In the genomic region with DNA sequence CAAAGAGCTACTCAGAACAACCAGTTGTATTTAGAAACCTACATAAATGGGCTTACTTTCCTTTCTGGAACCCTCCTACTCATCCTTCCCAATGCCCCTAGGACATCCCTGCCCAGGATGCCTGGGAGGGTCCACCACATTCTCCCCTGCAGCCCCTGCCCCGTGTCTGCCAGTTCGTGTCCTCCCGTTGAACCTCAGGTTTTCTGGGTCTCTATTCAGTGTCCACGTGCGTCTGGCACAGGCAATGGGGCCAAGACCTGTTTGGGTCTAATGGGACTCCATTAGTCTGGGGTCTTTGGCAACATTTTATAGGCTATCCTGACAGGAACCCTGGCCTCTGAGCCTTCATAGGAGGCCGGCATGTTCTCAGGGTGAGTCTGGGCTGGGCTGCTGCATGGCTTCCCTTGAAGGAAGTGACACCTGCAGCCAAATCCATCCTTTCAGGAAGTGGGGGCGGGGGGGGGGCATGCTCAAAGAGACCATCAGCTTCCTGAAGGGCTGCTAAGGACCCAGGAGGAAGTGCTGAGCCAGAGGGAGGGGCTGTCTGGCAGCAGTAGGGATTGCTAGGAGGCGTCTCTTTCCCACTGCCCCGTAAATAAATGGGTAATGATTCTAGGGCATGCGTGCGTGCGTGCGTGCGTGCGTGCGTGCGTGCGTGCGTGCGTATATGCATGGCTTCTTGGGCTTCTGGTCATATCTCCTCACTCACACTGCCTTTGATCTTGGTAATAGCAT, we compare ENCODE assay signal across 9 mouse cellular contexts.
DNase-seq lines count a peak whose midpoint lies in the region; ATAC-seq and TF ChIP-seq lines count a peak whose summit lies in the region.
"Had no signal": no experiment of that assay in that cellular context is flagged by ENCODE, and none has a peak within 500 bp of the region (broad histone marks: within the 10 kb centered on the region; RNA-seq: fewer than 3 reads in every experiment).

No protein-coding gene starts in this region.

- H3K9ac ChIP-seq in intestine, embryonic 15.5 days, result no peak overlapping the region
- H3K9ac ChIP-seq in limb, embryonic 15.5 days, result no peak overlapping the region

- TF ChIP-seq POLR2A in spleen, adult 2 months (IDR thresholded peaks at IDR 0.05; ENCODE audit: low read depth, low read length), result no peak

- no peaks in the 10 kb centered on the region for H3K9me3 ChIP-seq in intestine, embryonic 15.5 days
- no peaks in the 10 kb centered on the region for H3K9me3 ChIP-seq in limb, embryonic 15.5 days

- WGBS in spleen, adult 2 months, result 24% methylated on average over 20 of the region's 20 CpGs
- 74% methylated on average over 20 of the region's 20 CpGs for WGBS in intestine, embryonic 15.5 days
- WGBS in limb, embryonic 15.5 days, result 56% methylated on average over 20 of the region's 20 CpGs

- DNase-seq in spleen, adult 2 months (ENCODE audit: low read depth in 1 of 2, low spot score in 2 of 2), result no peak
- DNase-seq in spleen, postnatal 36 days (ENCODE audit: low spot score in 2 of 2), result no peak
- DNase-seq in frontal cortex, postnatal 10 days (ENCODE audit: low spot score in 2 of 2), result no peak
- DNase-seq in adipocyte (ENCODE audit: low spot score), result no peak
- no peak for DNase-seq in cerebellum, postnatal 14 days
- DNase-seq: cerebellum, adult 11 months had no signal

- H3K4me3 ChIP-seq in spleen, adult 2 months (ENCODE audit: extremely low read depth, insufficient read depth, insufficient read length), result peak overlapping the region; percentile 20; the same call in 1 of the 2 replicates
- H3K4me3 ChIP-seq in intestine, embryonic 15.5 days (replicated peaks), result no peak overlapping the region
- H3K4me3 ChIP-seq in limb, embryonic 15.5 days, result no peak overlapping the region
- H3K4me3 ChIP-seq: myocyte had no signal

- no peak for TF ChIP-seq CTCF in spleen, adult 2 months (IDR thresholded peaks at IDR 0.05; ENCODE audit: extremely low read depth, insufficient read depth, insufficient read length, insufficient replicate concordance)

- no peak for ATAC-seq in intestine, embryonic 15.5 days
- ATAC-seq in limb, embryonic 15.5 days (ENCODE audit: insufficient number of reproducible peaks, low FRiP score, low TSS enrichment, low read depth), result no peak

- no peaks in the 10 kb centered on the region for H3K36me3 ChIP-seq in spleen, adult 2 months (ENCODE audit: control insufficient read depth, insufficient read depth, low read length)
- no peaks in the 10 kb centered on the region for H3K36me3 ChIP-seq in intestine, embryonic 15.5 days
- no peaks in the 10 kb centered on the region for H3K36me3 ChIP-seq in limb, embryonic 15.5 days

- no peak overlapping the region for H3K4me2 ChIP-seq in intestine, embryonic 15.5 days (replicated peaks)
- H3K4me2 ChIP-seq in limb, embryonic 15.5 days, result no peak overlapping the region

- H3K4me1 ChIP-seq in spleen, adult 2 months (ENCODE audit: control insufficient read depth, insufficient read depth, insufficient read length), result peaks cover 6% of the 10 kb centered on the region; the same call in 1 of the 2 replicates
- H3K4me1 ChIP-seq in intestine, embryonic 15.5 days (replicated peaks), result peaks cover 36% of the 10 kb centered on the region
- H3K4me1 ChIP-seq in limb, embryonic 15.5 days, result peaks cover 58% of the 10 kb centered on the region

- H3K27ac ChIP-seq in spleen, adult 2 months (ENCODE audit: insufficient read depth, low read length), result no peak overlapping the region
- peak overlapping the region; percentile 84 for H3K27ac ChIP-seq in intestine, embryonic 15.5 days
- H3K27ac ChIP-seq in limb, embryonic 15.5 days, result 0 out of 2 replicates have a peak overlapping the region, but pooled peaks have one; percentile 72

- H3K27me3 ChIP-seq in spleen, adult 2 months (ENCODE audit: control insufficient read depth, insufficient read depth, low read length), result no peaks in the 10 kb centered on the region
- no peaks in the 10 kb centered on the region for H3K27me3 ChIP-seq in intestine, embryonic 15.5 days (replicated peaks)
- no peaks in the 10 kb centered on the region for H3K27me3 ChIP-seq in limb, embryonic 15.5 days
